Mouse (Mus musculus) C2C12 (cell line): ENCODE results near the gene Lrba. TPM values are rescaled to one million over a fixed set of nuclear protein-coding genes. Genes with fewer than 3 reads are reported as not detected.

Source experiments
- H3K27me3 ChIP-seq: one replicate; pipeline ENCODE4 v1.6.1; 2011; ENCODE audit not compliant: control insufficient read depth, insufficient read depth, insufficient read length
- H3K36me3 ChIP-seq: one replicate; pipeline ENCODE4 v1.6.1; 2011; ENCODE audit not compliant: control insufficient read depth, insufficient read depth
- H3K4me3 ChIP-seq: one replicate; pipeline ENCODE4 v1.5.1; 2011; ENCODE audit warnings: mild to moderate bottlenecking, control low read depth; ENCODE audit not compliant: poor library complexity, insufficient read depth, severe bottlenecking
- H3K79me2 ChIP-seq: one replicate; pipeline ENCODE4 v1.6.1; 2011; ENCODE audit not compliant: control insufficient read depth, insufficient read depth
- H3K79me3 ChIP-seq: one replicate; pipeline ENCODE4 v1.6.1; 2011; ENCODE audit warnings: low read depth, control low read depth
- H3ac ChIP-seq: one replicate; pipeline ENCODE3; 2011; ENCODE audit warnings: low read depth; ENCODE audit not compliant: control insufficient read depth, insufficient read length
- CEBPB ChIP-seq: IDR thresholded peaks from one replicate; pipeline ENCODE4 v1.6.1; 2011; ENCODE audit warnings: low read depth, mild to moderate bottlenecking, control low read depth, moderate library complexity
- CTCF ChIP-seq: IDR thresholded peaks from one replicate; pipeline ENCODE4 v1.5.1; 2011; ENCODE audit not compliant: control insufficient read depth, insufficient read depth, insufficient read length
- FOSL1 ChIP-seq: IDR thresholded peaks from one replicate; pipeline ENCODE4 v1.8.0; 2011; ENCODE audit warnings: mild to moderate bottlenecking, low read length; ENCODE audit not compliant: poor library complexity, insufficient read depth, severe bottlenecking
- MAX ChIP-seq: IDR thresholded peaks from one replicate; pipeline ENCODE4 v1.6.1; 2011; ENCODE audit warnings: mild to moderate bottlenecking, control low read depth
- MYOD1 ChIP-seq: IDR thresholded peaks from one replicate; pipeline ENCODE4 v1.6.1; 2011; ENCODE audit warnings: low read depth; ENCODE audit not compliant: control insufficient read depth, insufficient read length
- MYOG ChIP-seq: IDR thresholded peaks from one replicate; pipeline ENCODE4 v1.6.1; 2011; ENCODE audit not compliant: control insufficient read depth, insufficient read length; ENCODE audit errors: extremely low read depth
- USF1 ChIP-seq: IDR thresholded peaks from one replicate; pipeline ENCODE4 v1.6.1; 2011; ENCODE audit warnings: low read depth, mild to moderate bottlenecking, control low read depth, moderate library complexity
- polyA plus RNA-seq: library from polyadenylated mRNA; unstranded; fragments of >200 nt; fragmentation: generic; extraction: Trizol; gene quantifications from one replicate; pipeline ENCODE4 v1.2.1, GENCODE M21; 2012; ENCODE audit warnings: missing spikeins

Gene Lrba
- polyA plus RNA-seq, 1 experiment, result 2.6 TPM

- Histone ChIP-seq H3K4me3 (no peak overlapping the region), H3K36me3 (no peaks in the 10 kb centered on the region), H3K79me2 (no peaks in the 10 kb centered on the region), H3K79me3 (no peaks in the 10 kb centered on the region), H3K27me3 (no peaks in the 10 kb centered on the region), H3ac (no peak overlapping the region)
- TF ChIP-seq USF1, result no peak
- no peak for TF ChIP-seq FOSL1
- TF ChIP-seq CTCF, result no peak
These were observed 22.7 kb downstream of the Lrba start for GRCm38 (mm10) chr3:86247193-86247592.

- Histone ChIP-seq H3ac (no peak overlapping the region), H3K36me3 (no peaks in the 10 kb centered on the region), H3K79me3 (no peaks in the 10 kb centered on the region), H3K4me3 (no peak overlapping the region), H3K79me2 (no peaks in the 10 kb centered on the region), H3K27me3 (no peaks in the 10 kb centered on the region)
- no peak for TF ChIP-seq FOSL1
- TF ChIP-seq CTCF, result no peak
- no peak for TF ChIP-seq MYOD1
- TF ChIP-seq CEBPB, result no peak
- TF ChIP-seq MYOG, result no peak
- TF ChIP-seq USF1, result no peak
- TF ChIP-seq MAX, result no peak
These were observed 26.7 kb downstream of the Lrba start for GRCm38 (mm10) chr3:86251212-86251611.

GRCm38 (mm10) chr3:86252588-86252987 is 28.1 kb downstream of the Lrba start:
- H3K4me3 ChIP-seq, result no peak overlapping the region
- TF ChIP-seq USF1 (no peak), CTCF (no peak), MYOG (no peak), CEBPB (no peak), FOSL1 (no peak), MAX (no peak), MYOD1 (no peak)
- H3K27me3 ChIP-seq, result no peaks in the 10 kb centered on the region
- H3K79me2 ChIP-seq, result no peaks in the 10 kb centered on the region
- no peaks in the 10 kb centered on the region for H3K79me3 ChIP-seq
- H3K36me3 ChIP-seq, result no peaks in the 10 kb centered on the region
- H3ac ChIP-seq, result no peak overlapping the region

- no peak overlapping the region for H3ac ChIP-seq
- no peak overlapping the region for H3K4me3 ChIP-seq
- no peaks in the 10 kb centered on the region for H3K79me2 ChIP-seq
- H3K27me3 ChIP-seq, result no peaks in the 10 kb centered on the region
- TF ChIP-seq MYOD1 (no peak), FOSL1 (no peak), CEBPB (no peak), CTCF (no peak), MYOG (no peak), USF1 (no peak), MAX (no peak)
- H3K36me3 ChIP-seq, result no peaks in the 10 kb centered on the region
- no peaks in the 10 kb centered on the region for H3K79me3 ChIP-seq
These were observed 28.6 kb downstream of the Lrba start for GRCm38 (mm10) chr3:86253071-86253470.

- no peak overlapping the region for H3K4me3 ChIP-seq
- no peaks in the 10 kb centered on the region for H3K79me2 ChIP-seq
- H3ac ChIP-seq, result no peak overlapping the region
- no peaks in the 10 kb centered on the region for H3K36me3 ChIP-seq
- TF ChIP-seq CTCF (no peak), CEBPB (no peak), USF1 (no peak), MAX (no peak)
- no peaks in the 10 kb centered on the region for H3K79me3 ChIP-seq
- no peaks in the 10 kb centered on the region for H3K27me3 ChIP-seq
These were observed 29.3 kb downstream of the Lrba start for GRCm38 (mm10) chr3:86253791-86254190.

- TF ChIP-seq MYOG (no peak), FOSL1 (no peak), MYOD1 (no peak), CTCF (peak; percentile 14), MAX (no peak), CEBPB (no peak), USF1 (no peak)
- H3K79me3 ChIP-seq, result no peaks in the 10 kb centered on the region
- no peak overlapping the region for H3ac ChIP-seq
- no peak overlapping the region for H3K4me3 ChIP-seq
- no peaks in the 10 kb centered on the region for H3K36me3 ChIP-seq
- H3K27me3 ChIP-seq, result no peaks in the 10 kb centered on the region
- no peaks in the 10 kb centered on the region for H3K79me2 ChIP-seq
These were observed 43.7 kb downstream of the Lrba start for GRCm38 (mm10) chr3:86268074-86268702.
